Mouse (Mus musculus) ZHBTc4 (cell line): ENCODE results near the gene Bfsp2.

Experiments
- DNase-seq: peaks from one replicate; pipeline ENCODE4 v3.0.0-alpha.2; 2011; ENCODE audit warnings: low read depth, low spot score

The Bfsp2 gene

DNA sequence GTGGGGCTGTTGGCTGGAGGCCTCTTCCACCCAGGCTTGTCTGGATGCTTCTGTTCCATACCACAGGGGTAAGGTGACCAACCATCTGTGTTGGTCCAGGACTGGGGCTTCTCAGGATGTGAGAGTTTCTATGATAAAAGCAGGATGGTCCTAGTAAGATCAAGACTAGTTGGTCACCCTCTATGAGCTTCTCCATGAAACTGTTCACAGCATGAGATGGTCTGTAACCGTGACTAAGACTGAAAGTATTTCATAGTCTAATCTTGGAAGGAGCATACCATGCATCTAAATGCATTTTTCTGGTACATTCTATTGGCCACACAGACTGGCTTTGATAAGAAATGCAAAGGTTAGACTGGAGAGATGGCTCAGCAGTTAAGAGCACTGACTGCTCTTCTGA lies 96.6 kb downstream of the Bfsp2 start:
- DNase-seq = no peak

GRCm38 (mm10) chr9:103382989-103383388 lies 97.2 kb downstream of the Bfsp2 start:
- no peak for DNase-seq

DNA sequence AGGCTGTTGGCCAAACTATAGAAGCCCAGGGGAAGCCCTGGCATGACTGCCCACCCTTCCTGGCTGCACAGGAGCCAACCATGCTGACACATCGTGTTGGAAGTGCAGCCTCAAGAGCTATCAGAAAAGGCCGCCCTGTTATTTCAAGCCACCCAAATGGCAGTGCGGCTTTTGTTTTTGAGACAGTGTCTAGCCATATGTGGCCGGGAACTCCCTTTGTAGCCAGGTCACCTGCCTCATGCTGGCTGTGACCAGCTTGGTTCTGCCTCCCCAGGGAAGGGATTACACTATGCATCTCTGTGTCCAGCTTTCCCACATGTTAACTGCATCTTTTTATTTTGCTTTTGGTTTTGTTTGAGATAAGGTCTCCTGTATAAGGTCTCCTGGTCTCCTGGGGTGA lies 99.7 kb downstream of the Bfsp2 start:
- DNase-seq = no peak

DNA sequence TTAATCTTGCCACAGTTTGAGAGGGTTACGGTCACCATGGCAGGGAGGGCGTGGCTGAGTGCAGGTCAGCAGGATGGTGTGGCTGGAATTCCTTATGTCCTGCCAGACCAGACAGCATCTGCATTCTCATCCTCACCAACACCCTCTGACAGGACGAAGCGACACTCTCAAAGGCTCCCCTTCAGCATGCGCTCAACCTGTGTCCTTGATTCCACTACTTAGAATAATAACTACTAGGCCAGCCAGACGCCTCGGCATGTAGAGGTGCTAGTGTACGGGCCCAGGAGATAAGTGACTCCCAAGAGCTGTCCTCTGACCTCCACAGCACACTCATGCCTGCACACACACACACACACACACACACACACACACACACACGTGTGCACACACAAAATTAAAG lies 101.0 kb downstream of the Bfsp2 start:
- DNase-seq = no peak

DNA sequence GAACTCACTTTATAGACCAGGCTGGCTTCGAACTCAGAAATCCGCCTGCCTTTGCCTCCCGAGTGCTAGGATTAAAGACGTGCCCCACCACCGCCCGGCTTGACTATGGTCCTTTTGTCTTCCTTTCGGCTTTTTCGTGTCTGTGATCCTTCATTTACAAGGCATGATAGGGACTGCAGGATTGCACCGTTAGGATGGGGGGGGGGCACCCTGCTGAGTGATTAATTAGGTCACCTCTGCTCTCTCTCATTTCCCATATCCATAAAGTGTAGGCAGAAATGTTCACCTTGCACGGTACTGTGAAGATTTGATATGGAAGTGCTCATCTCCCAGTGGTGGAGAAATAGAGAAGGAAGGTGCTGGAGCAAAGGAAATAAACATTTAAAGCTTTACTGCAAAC lies 101.5 kb downstream of the Bfsp2 start:
- no peak for DNase-seq

DNA sequence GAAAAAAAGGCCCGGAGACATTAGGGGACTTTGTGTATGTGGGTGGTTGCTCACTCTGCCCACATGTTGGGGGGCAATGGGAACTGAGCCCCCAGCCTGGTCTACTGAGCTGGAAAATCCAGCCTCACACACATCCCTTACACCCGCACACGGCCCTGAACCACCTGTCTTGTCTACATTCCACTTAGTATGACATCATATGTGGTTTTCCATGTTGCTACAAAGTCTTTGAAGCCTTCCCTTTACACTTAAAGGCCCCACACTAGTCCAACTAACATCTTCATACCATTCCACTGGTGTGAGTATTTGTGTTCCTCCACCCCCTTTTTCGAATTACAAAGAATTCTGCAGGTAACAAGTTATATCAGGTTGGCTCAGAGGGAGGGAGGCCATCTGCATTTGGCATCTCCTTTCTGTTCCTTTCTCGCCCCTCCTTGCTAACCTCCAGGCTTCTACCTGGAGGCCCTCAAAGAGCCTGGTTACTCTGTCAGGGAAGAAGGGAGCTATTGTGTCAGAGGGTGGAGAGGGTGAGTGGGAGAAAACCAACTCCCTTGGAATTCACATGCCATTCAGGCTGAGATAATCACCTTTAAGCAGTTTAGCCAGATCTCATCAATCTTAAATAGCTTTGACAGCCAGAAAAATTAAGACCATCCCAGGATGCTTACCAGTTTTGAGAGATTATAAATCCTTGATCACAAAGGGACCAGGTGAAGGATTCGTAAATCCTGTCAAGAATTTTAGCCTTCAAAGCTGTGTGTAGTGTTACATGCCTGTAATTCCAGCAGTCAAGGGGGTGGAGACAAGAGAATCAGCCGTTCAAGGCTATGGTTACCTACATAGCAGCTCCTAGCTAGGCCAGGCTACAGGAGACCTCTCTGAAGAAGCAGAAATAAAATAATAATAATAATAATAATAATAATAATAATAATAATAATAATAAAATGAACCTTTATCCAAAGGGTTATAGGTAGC lies 103.6 kb downstream of the Bfsp2 start:
- DNase-seq = no peak
